Mouse (Mus musculus): Measurements from ENCODE around the gene Agbl1.

GRCm38 (mm10) chr7:76416084-76416597 lies 186.5 kb downstream of the Agbl1 start:
- no peak for TF ChIP-seq CTCF (IDR thresholded peaks at IDR 0.05; ENCODE audit: low read depth)
- TF ChIP-seq EP300 (optimal IDR thresholded peaks at IDR 0.05): no peak
